Mouse (Mus musculus) left cerebral cortex, postnatal 14 days (tissue): ENCODE results near the gene Fgf13. TPM values are rescaled to one million over a fixed set of nuclear protein-coding genes. Genes with fewer than 3 reads are reported as not detected.

ENCODE experiments used
- DNase-seq, 2 experiments: peaks; one replicate each; pipeline ENCODE4 v3.0.0; 2021 to 2022; ENCODE audit warnings: low spot score in 2 of 2, mixed read lengths in 1 of 2
- intact Hi-C: fragments of 180-260 bp; cut with DNase I; formaldehyde crosslinking; loops from one replicate; pipeline ENCODE4 v1.15.1; 2025
- microRNA-seq, 2 experiments: library from miRNA; unstranded; fragments of <30 nt; microRNA quantifications; one replicate each; pipeline ENCODE4 v1.2.0; 2022
- total RNA-seq, 2 experiments: library from RNA; stranded (reverse); gene quantifications; 2 replicates each; pipeline ENCODE4 v1.2.3; 2021

The Fgf13 gene
- total RNA-seq, 2 experiments from 2014 or later = 217 to 219 TPM

- DNase-seq = peak in 1 of 2 experiments; percentile 2
- intact Hi-C loops = no loop called here
Observed at GRCm38 (mm10) chrX:59034969-59035368, 532.9 kb downstream of the Fgf13 start.

Small RNAs within 50 kb of the gene (microRNA-seq; reads per million reads assigned to microRNA genes)
- 45.1 to 46.4 reads per million in 2 experiments for gene Mir504
